8 mouse cellular contexts compared by ENCODE assay signal in genomic region chr16:22302606-22303005, GRCm38 (mm10). TPM values are rescaled to one million over a fixed set of nuclear protein-coding genes. Genes with fewer than 3 reads are reported as not detected.
DNase-seq lines count a peak whose midpoint lies in the region; ATAC-seq and TF ChIP-seq lines count a peak whose summit lies in the region.

No protein-coding gene starts in this region.

- no peaks in the 10 kb centered on the region for H3K36me3 ChIP-seq in midbrain, embryonic 10.5 days
- H3K36me3 ChIP-seq in midbrain, embryonic 13.5 days = no peaks in the 10 kb centered on the region
- no peaks in the 10 kb centered on the region for H3K36me3 ChIP-seq in hindbrain, postnatal 0 days (ENCODE audit: insufficient read depth, low read length)
- H3K36me3 ChIP-seq in midbrain, postnatal 0 days (ENCODE audit: insufficient read depth, low read length) = no peaks in the 10 kb centered on the region

- intact Hi-C loops in left cerebral cortex, adult 2 months (cut with DNase I) = loop anchor here (2.0 kb wide), 2 partner anchors 276 to 504 kb away; no protein-coding TSS in a partner anchor

- TF ChIP-seq CTCF in hindbrain, postnatal 0 days (IDR thresholded peaks at IDR 0.05; ENCODE audit: low read depth) = peak; percentile 92
- peak; percentile 89 for TF ChIP-seq CTCF in left cerebral cortex, adult 2 months (IDR thresholded peaks at IDR 0.05)
- TF ChIP-seq CTCF in midbrain, postnatal 0 days (IDR thresholded peaks at IDR 0.05) = peak; percentile 87

- WGBS in midbrain, embryonic 10.5 days = 35% methylated on average over 5 of the region's 5 CpGs
- WGBS in midbrain, embryonic 13.5 days = 34% methylated on average over 5 of the region's 5 CpGs
- 31% methylated on average over 5 of the region's 5 CpGs for WGBS in hindbrain, postnatal 0 days
- 30% methylated on average over 5 of the region's 5 CpGs for WGBS in midbrain, postnatal 0 days

- H3K9me3 ChIP-seq in midbrain, embryonic 10.5 days (replicated peaks) = no peaks in the 10 kb centered on the region
- H3K9me3 ChIP-seq in midbrain, embryonic 13.5 days = no peaks in the 10 kb centered on the region
- H3K9me3 ChIP-seq in hindbrain, postnatal 0 days (ENCODE audit: low read length) = no peaks in the 10 kb centered on the region
- H3K9me3 ChIP-seq in midbrain, postnatal 0 days (ENCODE audit: low read length) = no peaks in the 10 kb centered on the region

- no peaks in the 10 kb centered on the region for H3K27me3 ChIP-seq in midbrain, embryonic 10.5 days (ENCODE audit: low read depth, poor library complexity, severe bottlenecking)
- no peaks in the 10 kb centered on the region for H3K27me3 ChIP-seq in midbrain, embryonic 13.5 days
- H3K27me3 ChIP-seq in hindbrain, postnatal 0 days (ENCODE audit: insufficient read depth, low read length) = no peaks in the 10 kb centered on the region
- no peaks in the 10 kb centered on the region for H3K27me3 ChIP-seq in midbrain, postnatal 0 days (ENCODE audit: insufficient read depth, low read length)

- no peak for ATAC-seq in midbrain, embryonic 13.5 days
- ATAC-seq in frontal cortex, adult (ENCODE audit: low TSS enrichment) = peak; percentile 90
- peak; percentile 55; the same call in 1 of the 2 replicates for ATAC-seq in hindbrain, postnatal 0 days
- ATAC-seq in midbrain, postnatal 0 days (ENCODE audit: low FRiP score) = no peak

- DNase-seq in midbrain, embryonic 10.5 days (ENCODE audit: low spot score) = peak; percentile 68
- peak; percentile 89 for DNase-seq in cerebellum, adult 9-10 months
- peak; percentile 85 for DNase-seq in hindbrain, postnatal 0 days (ENCODE audit: low spot score)
- peak; percentile 72 to 84 for DNase-seq in left cerebral cortex, adult 2 months (ENCODE audit: extremely low spot score in 1 of 2, low spot score in 2 of 2)
- peak; percentile 77 for DNase-seq in midbrain, postnatal 0 days (ENCODE audit: low spot score)
- peak; percentile 61 to 85 for DNase-seq in spleen, postnatal 4 days (ENCODE audit: low spot score in 2 of 2)

- no peak overlapping the region for H3K4me3 ChIP-seq in midbrain, embryonic 10.5 days
- H3K4me3 ChIP-seq in midbrain, embryonic 13.5 days (replicated peaks) = no peak overlapping the region
- no peak overlapping the region for H3K4me3 ChIP-seq in hindbrain, postnatal 0 days (ENCODE audit: low read length)
- no peak overlapping the region for H3K4me3 ChIP-seq in left cerebral cortex, adult 2 months
- no peak overlapping the region for H3K4me3 ChIP-seq in midbrain, postnatal 0 days (ENCODE audit: low read depth, low read length)

- no peak overlapping the region for H3K9ac ChIP-seq in midbrain, embryonic 13.5 days (replicated peaks)
- no peak overlapping the region for H3K9ac ChIP-seq in hindbrain, postnatal 0 days (replicated peaks; ENCODE audit: low read length)
- H3K9ac ChIP-seq in midbrain, postnatal 0 days (replicated peaks; ENCODE audit: low read length, poor library complexity, severe bottlenecking) = no peak overlapping the region

- H3K4me2 ChIP-seq in midbrain, embryonic 13.5 days (replicated peaks) = no peak overlapping the region
- H3K4me2 ChIP-seq in hindbrain, postnatal 0 days (ENCODE audit: low read depth, low read length) = no peak overlapping the region
- no peak overlapping the region for H3K4me2 ChIP-seq in midbrain, postnatal 0 days (ENCODE audit: low read depth, low read length, poor library complexity, severe bottlenecking)

- H3K4me1 ChIP-seq in midbrain, embryonic 10.5 days = peaks cover 4% of the 10 kb centered on the region; the same call in 1 of the 2 replicates
- H3K4me1 ChIP-seq in midbrain, embryonic 13.5 days (replicated peaks) = no peaks in the 10 kb centered on the region
- no peaks in the 10 kb centered on the region for H3K4me1 ChIP-seq in hindbrain, postnatal 0 days (ENCODE audit: insufficient read depth, low read length)
- no peaks in the 10 kb centered on the region for H3K4me1 ChIP-seq in midbrain, postnatal 0 days (ENCODE audit: insufficient read depth, low read length)

- no peak overlapping the region for H3K27ac ChIP-seq in midbrain, embryonic 10.5 days (replicated peaks)
- no peak overlapping the region for H3K27ac ChIP-seq in midbrain, embryonic 13.5 days
- no peak overlapping the region for H3K27ac ChIP-seq in hindbrain, postnatal 0 days
- no peak overlapping the region for H3K27ac ChIP-seq in left cerebral cortex, adult 2 months
- H3K27ac ChIP-seq in midbrain, postnatal 0 days (ENCODE audit: low read depth, low read length) = no peak overlapping the region

RNA-seq across cellular contexts. Expression of gene Tra2b, which starts 36.8 kb away (rescaled TPM):
- polyA plus RNA-seq in midbrain, embryonic 10.5 days (2016; fragmentation: Nextera tagmentation; extraction: Ambion mirVana) = 480 and 495 TPM in 2 replicates
- 341 and 356 TPM in 2 replicates for polyA plus RNA-seq in midbrain, embryonic 13.5 days (2015; fragmentation: Nextera tagmentation; extraction: Ambion mirVana)
- 111 and 117 TPM in 2 replicates for total RNA-seq in hindbrain, postnatal 0 days (2014; rRNA removed)
- polyA plus RNA-seq in hindbrain, postnatal 0 days (2015; fragmentation: Nextera tagmentation; extraction: Ambion mirVana) = 202 and 205 TPM in 2 replicates
- total RNA-seq in left cerebral cortex, adult 2 months (2021) = 10 to 100 TPM; 71.8 to 78.4 TPM
- 128 and 170 TPM in 2 replicates for total RNA-seq in midbrain, postnatal 0 days (2014; rRNA removed)
- polyA plus RNA-seq in midbrain, postnatal 0 days (2015; fragmentation: Nextera tagmentation; extraction: Ambion mirVana) = 179 and 208 TPM in 2 replicates

Comparison
In these comparisons a context has a peak if more than half of its experiments do, and no peak if none do; other contexts are left out.
1. ATAC-seq: peak in frontal cortex, adult (single experiment) and hindbrain, postnatal 0 days (single experiment); none in midbrain, embryonic 13.5 days (single experiment) and midbrain, postnatal 0 days (single experiment).
2. Peak in every context shown above with its lines, with median percentiles within 50 percentile points of each other: DNase-seq and CTCF ChIP-seq.